Mouse (Mus musculus) intestine, postnatal 0 days (tissue): ENCODE measurements at regions not wholly inside any gene's neighbourhood (a gene's known extent, or its start where the extent isn't known, plus 50 kb on each side); places are given as distances from the start of the nearest gene placed in this dataset.

Source experiments
- ATAC-seq: fragments of 200-750 bp; cut with Nextera tagmentation; 2 replicates; pipeline ENCODE4 v1.8.0; 2017; ENCODE audit warnings: mild to moderate bottlenecking, moderate TSS enrichment, moderate library complexity
- H3K27ac ChIP-seq: fragments of 300-500 bp; sonication (generic); 2 replicates; pipeline ENCODE4 v1.5.1; 2014; ENCODE audit warnings: mild to moderate bottlenecking, low read depth, low read length, moderate library complexity
- H3K27me3 ChIP-seq: fragments of 300-500 bp; sonication (generic); replicated peaks from 2 replicates; pipeline ENCODE4 v1.6.1; 2014; ENCODE audit warnings: low read length, mixed read lengths; ENCODE audit not compliant: control insufficient read depth, insufficient read depth
- H3K36me3 ChIP-seq: fragments of 300-500 bp; sonication (generic); 2 replicates; pipeline ENCODE4 v1.6.1; 2014; ENCODE audit warnings: mild to moderate bottlenecking, moderate library complexity; ENCODE audit not compliant: control insufficient read depth, insufficient read depth
- H3K4me1 ChIP-seq: fragments of 300-500 bp; sonication (generic); replicated peaks from 2 replicates; pipeline ENCODE4 v1.6.1; 2014; ENCODE audit warnings: antibody characterized with exemption, low read length, mixed read lengths; ENCODE audit not compliant: control insufficient read depth, insufficient read depth
- H3K4me2 ChIP-seq: fragments of 300-500 bp; sonication (generic); replicated peaks from 2 replicates; pipeline ENCODE4 v1.6.1; 2014; ENCODE audit warnings: low read depth, mild to moderate bottlenecking, moderate library complexity
- H3K4me3 ChIP-seq: fragments of 300-500 bp; sonication (generic); 2 replicates; pipeline ENCODE4 v1.5.1; 2014; ENCODE audit warnings: low read depth, low read length
- H3K9ac ChIP-seq: fragments of 300-500 bp; sonication (generic); 2 replicates; pipeline ENCODE4 v1.6.1; 2014; ENCODE audit warnings: mild to moderate bottlenecking, low read depth, low read length
- H3K9me3 ChIP-seq: fragments of 300-500 bp; sonication (generic); 2 replicates; pipeline ENCODE4 v1.6.1; 2016; ENCODE audit warnings: mixed run types; ENCODE audit not compliant: control insufficient read depth
- CTCF ChIP-seq: sonication (generic); IDR thresholded peaks from 2 replicates; pipeline ENCODE4 v1.5.1; 2016; ENCODE audit warnings: low read depth, mild to moderate bottlenecking, control low read depth, antibody characterized with exemption, moderate library complexity
- WGBS: fragments of 180-500 bp; shearing (Covaris S2); extraction: QIAGEN DNeasy Blood & Tissue Kit; methylation state at CpG from one replicate; pipeline ENCODE4 v1.1.7; 2014; 5-methylcytosine and 5-hydroxymethylcytosine counted together

DNA sequence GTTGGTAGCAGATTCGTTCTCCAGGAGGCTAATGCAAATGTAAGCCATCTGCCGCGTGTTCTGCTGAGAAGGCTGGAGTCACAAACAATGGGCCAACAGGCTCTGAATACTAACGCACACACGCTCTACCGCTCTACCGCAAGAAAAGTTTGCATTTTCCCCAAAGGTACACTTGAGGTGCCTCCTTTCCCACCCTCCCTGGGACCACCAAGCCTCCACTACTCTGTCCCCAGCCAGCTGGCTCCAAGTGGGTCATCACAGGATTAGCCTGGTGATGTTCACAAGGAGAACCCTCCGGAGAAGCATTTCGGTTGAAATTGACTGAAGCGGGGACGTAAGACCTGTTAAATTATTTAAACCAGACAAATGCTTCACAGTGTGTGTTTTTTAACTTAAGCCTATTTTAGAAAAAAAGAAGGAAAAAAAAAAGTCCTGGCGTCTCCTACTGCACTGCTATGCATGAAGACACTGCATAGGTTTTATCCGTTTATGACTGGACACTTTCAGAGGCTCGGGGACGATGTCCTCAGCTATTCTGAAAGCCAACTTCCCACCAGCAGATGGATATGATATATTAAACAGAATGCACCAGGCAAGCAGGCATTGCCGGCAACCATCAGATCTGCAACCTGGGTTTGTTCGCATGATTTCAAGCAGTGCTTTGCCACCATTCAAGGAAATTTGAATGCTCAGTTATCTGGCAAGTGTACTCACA is 187.8 kb downstream of the Rwdd3 start:
- Histone ChIP-seq H3K4me1 (no peaks in the 10 kb centered on the region), H3K9ac (no peak overlapping the region), H3K27me3 (no peaks in the 10 kb centered on the region), H3K9me3 (no peaks in the 10 kb centered on the region), H3K4me3 (no peak overlapping the region), H3K36me3 (no peaks in the 10 kb centered on the region), H3K27ac (no peak overlapping the region), H3K4me2 (no peak overlapping the region)
- 63% methylated on average over 17 of the region's 17 CpGs for WGBS
- no peak for ATAC-seq
- TF ChIP-seq CTCF = no peak

DNA sequence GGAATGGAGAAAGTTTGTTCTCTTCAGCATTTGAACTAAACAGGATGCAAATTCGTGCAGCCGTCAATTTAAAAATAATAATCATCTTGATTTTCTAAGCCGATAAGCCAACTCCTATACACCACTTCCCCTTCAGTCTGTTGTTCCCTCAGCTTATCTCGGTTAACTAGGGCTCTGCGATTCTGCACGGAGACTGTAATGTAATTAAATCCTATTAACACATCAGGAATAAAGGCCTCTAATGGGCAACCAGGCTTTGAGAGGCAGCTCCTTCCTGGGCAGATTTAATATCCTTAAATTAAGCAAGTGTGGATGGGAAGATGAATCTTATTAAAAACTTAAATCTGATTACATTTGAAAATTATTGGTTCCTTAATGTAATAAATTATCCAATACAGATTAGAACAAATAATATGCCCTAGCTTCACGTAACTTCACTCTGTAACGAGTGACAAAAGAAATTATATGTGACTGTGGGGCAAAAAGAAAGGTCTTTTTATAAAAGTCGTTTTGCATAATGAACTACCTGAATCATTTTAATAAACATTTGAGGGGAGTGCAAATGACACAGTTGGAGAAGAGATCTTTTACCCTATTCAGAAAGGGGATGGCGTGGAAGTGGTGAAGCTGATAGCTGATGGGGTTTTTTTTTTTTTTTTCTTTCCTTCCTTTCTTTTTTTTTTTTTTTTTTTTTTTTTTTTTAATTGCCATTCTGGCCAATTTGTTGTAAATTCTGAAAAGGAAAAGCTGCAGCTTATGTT is 188.5 kb downstream of the Rwdd3 start:
- TF ChIP-seq CTCF = no peak
- WGBS = 37% methylated on average over 10 of the region's 10 CpGs
- H3K4me2 ChIP-seq = no peak overlapping the region
- H3K9ac ChIP-seq = no peak overlapping the region
- no peak overlapping the region for H3K4me3 ChIP-seq
- no peaks in the 10 kb centered on the region for H3K36me3 ChIP-seq
- H3K27ac ChIP-seq = no peak overlapping the region
- ATAC-seq = no peak
- H3K27me3 ChIP-seq = no peaks in the 10 kb centered on the region
- no peaks in the 10 kb centered on the region for H3K9me3 ChIP-seq
- H3K4me1 ChIP-seq = no peaks in the 10 kb centered on the region

DNA sequence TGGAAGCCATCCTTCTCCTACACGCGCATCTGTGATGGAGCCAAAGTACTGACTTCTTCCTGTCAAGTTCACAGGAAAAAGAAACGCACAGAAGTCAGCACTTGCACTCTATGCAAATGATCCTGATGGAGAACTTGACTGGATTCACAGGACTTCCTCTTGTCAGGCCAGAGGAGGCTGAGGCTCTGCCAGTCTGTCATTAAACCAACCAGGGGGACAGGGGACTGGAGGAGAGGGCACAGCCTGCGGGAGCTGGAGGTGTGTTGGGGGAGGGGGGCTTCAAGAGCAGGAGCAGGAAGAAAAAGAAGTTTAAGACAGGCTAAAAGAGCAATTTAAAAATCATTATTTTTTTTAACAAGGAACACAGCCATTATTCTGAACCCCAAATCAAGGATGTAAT is 189.3 kb downstream of the Rwdd3 start:
- 34% methylated on average over 4 of the region's 4 CpGs for WGBS
- TF ChIP-seq CTCF = no peak
- H3K9ac ChIP-seq = no peak overlapping the region

DNA sequence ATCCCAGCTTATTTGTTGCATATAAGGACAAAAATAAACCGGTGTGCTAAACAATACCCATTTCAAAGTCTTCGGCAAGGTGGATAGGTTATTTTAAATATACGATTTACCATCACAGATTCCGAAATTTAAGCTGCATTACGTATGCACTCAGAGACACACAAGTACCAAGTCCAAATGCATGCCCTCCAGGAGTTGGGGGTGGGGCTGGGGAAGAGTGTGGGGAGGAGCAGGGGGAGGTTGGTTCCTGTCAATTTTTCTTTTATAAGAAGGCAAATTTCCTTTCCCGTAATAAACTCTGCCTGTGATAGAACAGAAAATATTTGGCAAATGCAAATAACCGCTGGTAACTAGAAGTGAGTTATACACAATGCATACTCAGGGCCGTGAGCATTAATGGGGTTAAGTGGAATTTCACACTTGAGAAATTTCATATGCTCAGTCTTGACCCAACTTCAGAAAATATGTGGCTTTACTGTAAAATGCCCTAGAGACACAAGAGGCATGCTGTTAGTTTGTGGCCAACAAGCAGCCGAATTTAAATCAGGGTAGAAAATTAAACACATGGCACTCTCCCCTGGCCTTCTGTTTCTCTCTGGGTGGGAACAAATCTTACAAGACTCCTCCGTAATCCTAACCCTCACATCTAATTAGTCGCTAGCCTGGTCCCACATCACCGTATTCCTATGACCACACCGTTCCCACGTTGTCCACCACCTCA is 200.6 kb downstream of the Rwdd3 start:
- H3K4me3 ChIP-seq = no peak overlapping the region

More for the DNA sequence above, 189.3 kb downstream of the Rwdd3 start:
- no peaks in the 10 kb centered on the region for H3K4me1 ChIP-seq
- H3K4me2 ChIP-seq = no peak overlapping the region
- no peaks in the 10 kb centered on the region for H3K27me3 ChIP-seq
- no peaks in the 10 kb centered on the region for H3K36me3 ChIP-seq
- no peaks in the 10 kb centered on the region for H3K9me3 ChIP-seq
- no peak overlapping the region for H3K27ac ChIP-seq
- H3K4me3 ChIP-seq = no peak overlapping the region
- no peak for ATAC-seq

DNA sequence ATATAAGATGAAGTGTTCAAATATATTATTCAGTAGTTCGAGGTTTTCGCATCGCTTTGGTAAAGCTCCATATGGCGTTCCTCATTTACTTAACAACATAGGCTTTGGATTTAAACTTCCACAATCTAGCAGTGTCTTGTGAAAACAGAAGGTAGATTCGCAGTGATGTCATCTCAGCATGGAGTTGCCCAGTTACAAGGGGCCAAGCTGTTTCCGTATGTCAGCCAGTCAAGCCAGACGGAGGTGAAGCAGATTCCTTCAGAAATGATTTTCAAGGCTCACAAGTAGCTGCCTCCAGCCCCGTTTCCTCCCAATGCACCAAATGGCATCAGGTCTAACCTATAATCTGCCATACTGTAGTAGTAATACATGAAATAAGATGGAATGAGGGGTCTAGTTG is 224.6 kb downstream of the Rwdd3 start:
- H3K9me3 ChIP-seq = no peaks in the 10 kb centered on the region
- H3K9ac ChIP-seq = no peak overlapping the region
- no peak for ATAC-seq
- H3K27me3 ChIP-seq = no peaks in the 10 kb centered on the region
- no peak overlapping the region for H3K4me2 ChIP-seq
- H3K36me3 ChIP-seq = no peaks in the 10 kb centered on the region
- H3K4me3 ChIP-seq = no peak overlapping the region
- H3K27ac ChIP-seq = no peak overlapping the region
- no peak for TF ChIP-seq CTCF
- H3K4me1 ChIP-seq = no peaks in the 10 kb centered on the region
- 83% methylated on average over 8 of the region's 8 CpGs for WGBS

More for the DNA sequence above, 200.6 kb downstream of the Rwdd3 start:
- ATAC-seq = no peak
- Histone ChIP-seq H3K27ac (no peak overlapping the region), H3K9me3 (no peaks in the 10 kb centered on the region), H3K27me3 (no peaks in the 10 kb centered on the region), H3K36me3 (no peaks in the 10 kb centered on the region), H3K4me2 (no peak overlapping the region), H3K4me1 (no peaks in the 10 kb centered on the region), H3K9ac (no peak overlapping the region)
- TF ChIP-seq CTCF = no peak
- 78% methylated on average over 14 of the region's 14 CpGs for WGBS

DNA sequence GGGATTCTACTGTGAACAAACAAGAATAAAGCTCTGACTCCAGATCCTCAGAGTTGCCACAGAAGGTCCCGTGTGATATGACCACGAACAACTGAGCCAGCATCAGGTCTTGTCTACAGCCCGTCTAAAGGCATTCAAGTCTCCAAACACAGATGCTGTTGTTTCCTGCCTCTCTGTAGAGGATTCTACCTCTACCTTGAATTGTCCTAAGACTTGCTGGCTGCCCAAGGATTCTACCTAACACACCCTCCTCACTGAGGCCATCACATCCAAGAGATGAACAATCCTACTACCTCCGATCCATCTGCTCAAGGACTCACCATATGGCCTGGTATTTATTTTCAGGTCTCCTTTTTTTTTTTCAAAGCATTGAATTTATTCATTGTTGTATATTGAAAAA is 237.1 kb downstream of the Rwdd3 start:
- no peak for TF ChIP-seq CTCF
- WGBS = 90% methylated on average over 4 of the region's 4 CpGs
- no peak for ATAC-seq

More for the DNA sequence above, 237.1 kb downstream of the Rwdd3 start:
- Histone ChIP-seq H3K4me3 (no peak overlapping the region), H3K27me3 (no peaks in the 10 kb centered on the region), H3K4me2 (no peak overlapping the region), H3K4me1 (no peaks in the 10 kb centered on the region), H3K36me3 (no peaks in the 10 kb centered on the region), H3K9me3 (no peaks in the 10 kb centered on the region), H3K27ac (no peak overlapping the region), H3K9ac (no peak overlapping the region)
